Mouse (Mus musculus): ENCODE measurements around the gene Cd160.

Cd160 gene

DNA sequence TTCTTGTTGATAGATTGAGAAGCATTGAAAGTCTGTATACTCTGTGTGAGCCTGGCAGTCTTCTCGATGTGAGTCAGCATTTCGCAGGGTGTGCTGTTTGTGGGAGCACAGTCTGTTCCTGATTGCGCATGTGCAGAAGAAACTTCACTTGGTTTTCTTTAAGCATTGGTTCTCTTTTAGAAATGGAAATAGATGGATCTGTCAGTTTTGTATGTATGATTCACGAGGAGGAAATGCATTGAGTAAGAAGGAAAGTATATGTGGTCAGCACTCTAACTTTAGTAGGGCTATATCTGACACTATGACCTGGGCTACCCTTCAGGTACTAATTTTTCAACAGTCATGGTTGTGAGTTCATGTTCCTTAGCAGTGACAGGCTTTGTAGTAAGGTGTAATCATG is 69.5 kb downstream of the Cd160 start:
- no peak for DNase-seq (ENCODE audit: low spot score in 2 of 2)

DNA sequence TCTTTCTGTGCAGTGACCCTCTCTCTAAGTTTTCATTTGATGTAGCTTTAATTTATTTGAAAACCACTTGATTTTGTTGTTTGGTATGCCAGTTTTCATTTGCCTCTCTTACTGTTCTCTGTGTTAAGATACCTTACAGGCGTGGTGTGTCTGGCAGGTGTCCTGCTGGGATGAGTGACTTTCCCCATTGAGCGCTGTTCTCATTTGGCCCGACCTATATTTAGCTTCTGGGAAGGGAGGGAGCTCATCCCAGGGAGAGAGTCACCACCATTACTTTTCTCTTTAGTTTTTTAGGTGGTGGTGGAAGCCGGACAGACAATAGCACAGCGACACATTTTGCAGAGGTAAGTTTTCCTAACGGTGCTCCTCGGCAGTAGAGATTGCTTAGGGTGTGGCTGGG is 71.5 kb downstream of the Cd160 start:
- DNase-seq (ENCODE audit: low spot score in 2 of 2), result no peak

DNA sequence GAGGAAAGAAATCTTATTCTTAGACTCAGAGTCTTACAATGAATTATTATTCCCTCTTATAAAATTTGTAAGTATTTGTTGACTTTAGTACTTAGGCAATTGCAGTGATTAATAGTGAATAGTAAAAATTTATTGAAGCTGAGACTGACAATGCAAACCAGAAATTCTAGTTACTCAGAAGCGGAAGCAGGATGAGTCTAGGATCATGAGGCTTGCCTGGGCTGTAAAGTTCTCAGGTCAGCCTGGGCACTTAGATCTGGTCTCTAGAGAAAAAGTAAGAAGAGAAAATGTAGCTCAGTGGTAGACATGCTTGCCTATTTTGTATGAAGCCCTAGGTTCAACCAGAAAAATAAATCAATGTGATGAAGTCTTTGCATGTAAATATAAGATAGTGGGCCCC is 73.2 kb downstream of the Cd160 start:
- no peak for DNase-seq (ENCODE audit: low spot score in 2 of 2)

All from spleen, postnatal 4 days (tissue).